Mouse (Mus musculus): ENCODE data around the gene Olfr1079. TPM values are rescaled to one million over a fixed set of nuclear protein-coding genes. Genes with fewer than 3 reads are reported as not detected.
"Not testable (repeated sequence)": the region's sequence is repeated elsewhere in the genome, so short reads cannot be mapped to it uniquely, and the experiment has no call there.

The Olfr1079 gene
- not detected in 2 replicates for polyA plus RNA-seq (2012; rRNA removed)

- Histone ChIP-seq H3K27ac (ENCODE audit: insufficient read depth, low read length) (no peak within 1 kb of the TSS), H3K4me3 (ENCODE audit: insufficient read depth, low read length) (no peak within 1 kb of the TSS), H3K4me1 (ENCODE audit: control insufficient read depth, insufficient read depth, low read length) (no peaks in the 10 kb centered on the region)
- no peak for TF ChIP-seq POLR2A (IDR thresholded peaks at IDR 0.05; ENCODE audit: extremely low read depth, insufficient read depth, low read length)
- TF ChIP-seq CTCF (IDR thresholded peaks at IDR 0.05; ENCODE audit: extremely low read depth, insufficient read depth, low read length) = no peak
Measured at GRCm38 (mm10) chr2:86542380-86542779, at the start of gene Olfr1079. Olfr1079 (minus strand) TSS chr2:86542480.

DNA sequence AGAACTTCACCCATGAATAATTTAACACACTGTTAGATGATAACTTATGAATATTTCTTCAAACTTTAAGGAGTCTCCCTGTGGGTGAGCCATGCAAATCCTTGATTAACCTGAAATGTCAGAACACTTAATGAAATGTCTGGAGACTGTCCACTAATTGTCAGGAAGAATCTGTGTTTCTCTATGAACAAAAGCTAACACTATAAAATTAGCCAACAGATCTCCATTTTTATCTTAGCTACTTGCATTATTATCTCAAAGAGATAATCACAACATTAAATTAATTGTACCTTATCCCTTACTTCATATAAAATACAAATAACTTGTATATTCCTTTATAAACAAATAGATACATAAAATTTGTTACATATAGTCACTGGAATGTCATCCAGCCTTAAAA lies 15.9 kb upstream of the Olfr1079 start, which contains the start of gene Olfr1080:
Gene Olfr1080, minus strand, starts transcription at position 101 of the 400 bp plus-strand sequence.
- H3K27ac ChIP-seq (ENCODE audit: insufficient read depth, low read length); H3K4me3 ChIP-seq (ENCODE audit: insufficient read depth, low read length); H3K4me1 ChIP-seq (ENCODE audit: control insufficient read depth, insufficient read depth, low read length): not testable (repeated sequence)

GRCm38 (mm10) chr2:86530991-86531390 lies 11.3 kb downstream of the Olfr1079 start:
- TF ChIP-seq CTCF (IDR thresholded peaks at IDR 0.05; ENCODE audit: extremely low read depth, insufficient read depth, low read length) = no peak
- TF ChIP-seq POLR2A (IDR thresholded peaks at IDR 0.05; ENCODE audit: extremely low read depth, insufficient read depth, low read length) = no peak
- H3K4me3 ChIP-seq (ENCODE audit: insufficient read depth, low read length) = no peak overlapping the region
- no peaks in the 10 kb centered on the region for H3K4me1 ChIP-seq (ENCODE audit: control insufficient read depth, insufficient read depth, low read length)
- H3K27ac ChIP-seq (ENCODE audit: insufficient read depth, low read length) = no peak overlapping the region

DNA sequence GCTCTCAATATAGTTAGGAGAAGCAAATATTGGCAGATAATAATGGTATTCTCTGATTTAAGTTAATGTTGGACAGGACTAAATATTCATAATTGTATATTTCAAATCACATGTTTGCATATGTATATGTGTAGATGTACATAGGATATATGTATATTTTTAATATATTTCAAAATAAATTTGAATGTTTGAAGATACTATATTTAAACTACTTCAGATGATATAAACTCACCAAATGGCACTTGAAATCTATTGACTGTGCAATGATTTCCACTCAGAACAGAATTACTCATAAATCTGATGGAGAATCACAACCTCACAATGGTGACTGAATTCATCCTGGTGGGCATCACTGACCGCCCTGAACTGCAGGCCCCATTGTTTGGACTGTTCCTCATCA lies 34.1 kb downstream of the Olfr1079 start, which contains the start of gene Olfr1076:
Gene Olfr1076, plus strand, starts transcription at position 301 of the 400 bp plus-strand sequence.
- H3K4me3 ChIP-seq (ENCODE audit: insufficient read depth, low read length) = no peak within 1 kb of the TSS
- no peaks in the 10 kb centered on the region for H3K4me1 ChIP-seq (ENCODE audit: control insufficient read depth, insufficient read depth, low read length)
- no peak for TF ChIP-seq CTCF (IDR thresholded peaks at IDR 0.05; ENCODE audit: extremely low read depth, insufficient read depth, low read length)
- H3K27ac ChIP-seq (ENCODE audit: insufficient read depth, low read length) = no peak within 1 kb of the TSS

GRCm38 (mm10) chr2:86487286-86487685 lies 55.0 kb downstream of the Olfr1079 start, which contains the start of gene Olfr228:
Olfr228 (minus strand) TSS chr2:86487386.
- TF ChIP-seq POLR2A (IDR thresholded peaks at IDR 0.05; ENCODE audit: extremely low read depth, insufficient read depth, low read length) (no peak), CTCF (IDR thresholded peaks at IDR 0.05; ENCODE audit: extremely low read depth, insufficient read depth, low read length) (no peak)
- Histone ChIP-seq H3K4me1 (ENCODE audit: control insufficient read depth, insufficient read depth, low read length) (no peaks in the 10 kb centered on the region), H3K4me3 (ENCODE audit: insufficient read depth, low read length) (no peak within 1 kb of the TSS), H3K27ac (ENCODE audit: insufficient read depth, low read length) (no peak within 1 kb of the TSS)

Other genes with a start within 250 kb of the Olfr1079 start
- gene Olfr1053, start 227.2 kb downstream of the Olfr1079 start, polyA plus RNA-seq (2012; rRNA removed) = not detected in 2 replicates
- gene Olfr1054, start 207.0 kb downstream of the Olfr1079 start, polyA plus RNA-seq (2012; rRNA removed) = not detected in 2 replicates
- gene Olfr1055, start 192.2 kb downstream of the Olfr1079 start, polyA plus RNA-seq (2012; rRNA removed) = not detected in 2 replicates
- gene Olfr1056, start 180.0 kb downstream of the Olfr1079 start, polyA plus RNA-seq (2012; rRNA removed) = not detected in 2 replicates
- not detected in 2 replicates for gene Olfr1057, start 164.1 kb downstream of the Olfr1079 start, polyA plus RNA-seq (2012; rRNA removed)
- not detected in 2 replicates for gene Olfr1058, start 153.9 kb downstream of the Olfr1079 start, polyA plus RNA-seq (2012; rRNA removed)
- gene Olfr1061, start 128.4 kb downstream of the Olfr1079 start, polyA plus RNA-seq (2012; rRNA removed) = not detected in 2 replicates
- gene Olfr1062, start 115.7 kb downstream of the Olfr1079 start, polyA plus RNA-seq (2012; rRNA removed) = not detected in 2 replicates
- not detected in 2 replicates for gene Olfr1065, start 91.9 kb downstream of the Olfr1079 start, polyA plus RNA-seq (2012; rRNA removed)
- not detected in 2 replicates for gene Olfr1066, start 86.2 kb downstream of the Olfr1079 start, polyA plus RNA-seq (2012; rRNA removed)
- gene Olfr228, start 55.1 kb downstream of the Olfr1079 start, polyA plus RNA-seq (2012; rRNA removed) = not detected in 2 replicates
- gene Olfr1076, start 34.0 kb downstream of the Olfr1079 start, polyA plus RNA-seq (2012; rRNA removed) = not detected in 2 replicates
- not detected in 2 replicates for gene Olfr1080, start 15.8 kb upstream of the Olfr1079 start, polyA plus RNA-seq (2012; rRNA removed)
- gene Olfr1082, start 56.5 kb upstream of the Olfr1079 start, polyA plus RNA-seq (2012; rRNA removed) = not detected in 2 replicates
- gene Olfr1084, start 97.2 kb upstream of the Olfr1079 start, polyA plus RNA-seq (2012; rRNA removed) = not detected in 2 replicates
- gene Olfr1085, start 119.5 kb upstream of the Olfr1079 start, polyA plus RNA-seq (2012; rRNA removed) = not detected in 2 replicates
- not detected in 2 replicates for gene Olfr1086, start 137.6 kb upstream of the Olfr1079 start, polyA plus RNA-seq (2012; rRNA removed)
- not detected in 2 replicates for gene Olfr1087, start 155.9 kb upstream of the Olfr1079 start, polyA plus RNA-seq (2012; rRNA removed)
- not detected in 2 replicates for gene Olfr1089, start 191.2 kb upstream of the Olfr1079 start, polyA plus RNA-seq (2012; rRNA removed)
- not detected in 2 replicates for gene Olfr1090, start 216.5 kb upstream of the Olfr1079 start, polyA plus RNA-seq (2012; rRNA removed)
- gene Olfr1093, start 240.0 kb upstream of the Olfr1079 start, polyA plus RNA-seq (2012; rRNA removed) = not detected in 2 replicates